Mouse (Mus musculus): Measurements from ENCODE around the gene Med19. TPM values are rescaled to one million over a fixed set of nuclear protein-coding genes. Genes with fewer than 3 reads are reported as not detected.

The Med19 gene
- 52.7 and 53.0 TPM in 2 replicates for polyA plus RNA-seq (2015; fragmentation: Nextera tagmentation; extraction: Ambion mirVana)

DNA sequence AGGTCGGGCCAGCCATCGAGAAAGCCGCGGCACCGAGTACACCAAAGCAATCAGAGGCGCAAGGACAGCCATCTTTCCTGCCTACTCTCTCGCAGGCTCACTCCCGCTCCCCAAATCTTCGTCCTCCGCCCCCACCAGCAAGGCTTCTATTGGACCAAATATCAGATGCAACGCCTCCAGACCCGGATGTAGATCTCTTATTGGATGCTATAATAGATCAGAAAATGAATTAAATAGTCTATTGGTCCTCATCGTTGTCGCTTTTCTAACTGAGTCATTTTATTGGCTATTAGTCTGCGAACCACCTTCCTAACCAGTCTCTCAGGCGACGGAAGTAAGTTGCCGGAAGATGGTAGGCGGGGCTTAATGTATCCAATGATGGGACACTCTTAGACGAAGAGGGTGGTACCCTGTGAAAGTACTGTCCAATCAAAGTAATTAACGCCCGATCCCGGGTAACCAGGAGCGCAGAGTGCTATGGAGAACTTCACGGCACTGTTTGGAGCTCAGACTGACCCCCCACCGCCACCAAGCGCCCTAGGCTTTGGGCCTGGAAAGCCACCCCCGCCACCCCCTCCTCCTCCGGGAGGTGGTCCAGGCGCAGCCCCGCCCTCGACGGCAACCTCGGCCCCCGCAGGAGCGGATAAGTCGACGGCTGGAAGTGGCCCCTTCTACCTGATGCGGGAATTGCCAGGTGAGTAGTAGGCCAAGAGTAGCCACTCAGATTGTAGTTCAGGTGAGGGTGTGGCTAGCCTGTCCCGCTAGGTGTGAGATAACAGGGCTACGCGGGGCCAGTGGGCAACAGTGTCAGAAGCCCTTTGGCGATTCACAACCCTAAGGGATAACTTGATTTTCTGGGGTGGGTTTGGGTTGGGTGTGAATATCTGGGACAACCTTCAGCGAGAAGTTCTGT, at the start of gene Med19, which contains the start of gene Gm28635:
TSS of gene Med19 (plus strand) at position 435 of the 913 bp plus-strand sequence.
TSS of gene Gm28635 (minus strand) at position 74 of the 913 bp plus-strand sequence.
- H3K27me3 ChIP-seq (replicated peaks) = no peaks in the 10 kb centered on the region
- peaks cover 31% of the 10 kb centered on the region for H3K4me1 ChIP-seq
- peak within 1 kb of the TSS; percentile 77 for H3K4me3 ChIP-seq (replicated peaks)
- peak within 1 kb of the TSS; percentile 87 for H3K27ac ChIP-seq (replicated peaks)
- peak; percentile 99 for ATAC-seq (ENCODE audit: low FRiP score)
- peak within 1 kb of the TSS; percentile 76 for H3K4me2 ChIP-seq
- H3K9ac ChIP-seq (replicated peaks) = peak within 1 kb of the TSS; percentile 72
- WGBS = under 1% methylated on average over 44 of the region's 44 CpGs
- H3K9me3 ChIP-seq (replicated peaks) = no peaks in the 10 kb centered on the region
- H3K36me3 ChIP-seq = peaks cover 33% of the 10 kb centered on the region

GRCm38 (mm10) chr2:84632001-84632400, 46.2 kb upstream of the Med19 start:
- Histone ChIP-seq H3K27me3 (replicated peaks) (no peaks in the 10 kb centered on the region), H3K27ac (replicated peaks) (no peak overlapping the region), H3K36me3 (no peaks in the 10 kb centered on the region), H3K4me3 (replicated peaks) (no peak overlapping the region), H3K4me1 (peaks cover 40% of the 10 kb centered on the region), H3K9me3 (replicated peaks) (no peaks in the 10 kb centered on the region), H3K4me2 (no peak overlapping the region), H3K9ac (replicated peaks) (no peak overlapping the region)
- ATAC-seq (ENCODE audit: low FRiP score) = no peak
- WGBS = 91% methylated on average over 1 of the region's 1 CpGs

DNA sequence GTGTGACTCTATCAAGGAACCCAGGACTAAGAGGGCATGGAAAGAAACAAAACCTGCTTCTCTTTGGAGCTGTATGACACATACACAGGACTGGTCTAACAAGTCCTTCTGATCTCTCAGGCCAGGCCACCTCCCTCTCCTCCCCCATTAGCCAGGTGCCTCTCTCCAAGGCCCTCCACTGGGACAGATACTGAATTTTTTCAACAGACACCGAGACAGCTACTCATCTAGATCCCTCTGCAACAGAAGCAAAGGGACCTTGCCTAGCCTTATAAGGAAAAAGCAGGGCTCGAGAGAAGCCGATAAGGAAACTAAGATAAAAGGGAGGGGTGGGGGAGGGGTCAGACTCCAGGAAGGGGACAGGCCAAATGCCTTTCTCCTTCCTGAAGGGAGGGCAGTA, 45.2 kb upstream of the Med19 start:
- WGBS = 12% methylated on average over 3 of the region's 3 CpGs

GRCm38 (mm10) chr2:84634006-84634405, 44.2 kb upstream of the Med19 start:
- WGBS = 84% methylated on average over 4 of the region's 4 CpGs
- peak overlapping the region; percentile 81 for H3K27ac ChIP-seq (replicated peaks)

More for the DNA sequence above, 45.2 kb upstream of the Med19 start:
- no peak overlapping the region for H3K4me2 ChIP-seq
- no peaks in the 10 kb centered on the region for H3K27me3 ChIP-seq (replicated peaks)
- H3K4me1 ChIP-seq = peaks cover 44% of the 10 kb centered on the region
- H3K4me3 ChIP-seq (replicated peaks) = no peak overlapping the region
- no peak for ATAC-seq (ENCODE audit: low FRiP score)
- H3K27ac ChIP-seq (replicated peaks) = no peak overlapping the region
- H3K9ac ChIP-seq (replicated peaks) = no peak overlapping the region
- H3K9me3 ChIP-seq (replicated peaks) = no peaks in the 10 kb centered on the region
- H3K36me3 ChIP-seq = no peaks in the 10 kb centered on the region

DNA sequence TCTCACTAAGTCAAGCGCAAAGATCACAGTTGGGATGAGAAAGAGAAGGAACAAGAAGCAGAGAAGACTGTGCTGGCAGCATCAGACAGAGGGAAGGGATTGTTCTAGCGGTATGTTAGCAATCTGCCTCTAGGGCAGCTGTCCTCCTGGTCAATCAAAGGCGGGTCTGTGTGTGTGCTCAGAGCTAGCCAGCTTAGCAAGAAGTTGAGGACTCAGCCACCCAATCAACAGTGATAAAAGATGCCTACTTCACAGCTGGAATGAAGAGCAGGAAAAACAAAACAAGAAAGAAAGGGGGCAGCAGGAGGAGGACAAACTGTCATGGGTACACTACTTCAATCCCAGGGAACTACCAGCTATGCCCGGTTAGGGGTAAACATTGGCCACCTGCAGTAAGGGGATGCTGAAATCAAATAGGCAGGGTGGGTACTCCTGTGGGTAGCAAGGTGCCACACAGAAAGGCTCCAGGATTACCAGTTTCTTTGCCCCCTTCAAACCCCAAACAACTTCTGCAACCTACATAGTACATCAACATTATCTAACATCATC, 43.2 kb upstream of the Med19 start:
- Histone ChIP-seq H3K4me1 (peaks cover 59% of the 10 kb centered on the region), H3K4me3 (replicated peaks) (no peak overlapping the region), H3K4me2 (peak overlapping the region; percentile 24), H3K9me3 (replicated peaks) (no peaks in the 10 kb centered on the region), H3K9ac (replicated peaks) (no peak overlapping the region), H3K27ac (replicated peaks) (peak overlapping the region; percentile 81), H3K27me3 (replicated peaks) (no peaks in the 10 kb centered on the region), H3K36me3 (no peaks in the 10 kb centered on the region)
- 32% methylated on average over 4 of the region's 4 CpGs for WGBS
- ATAC-seq (ENCODE audit: low FRiP score) = no peak

More at GRCm38 (mm10) chr2:84634006-84634405, 44.2 kb upstream of the Med19 start:
- ATAC-seq (ENCODE audit: low FRiP score) = no peak
- H3K4me2 ChIP-seq = no peak overlapping the region
- no peaks in the 10 kb centered on the region for H3K27me3 ChIP-seq (replicated peaks)
- H3K9me3 ChIP-seq (replicated peaks) = no peaks in the 10 kb centered on the region
- H3K4me1 ChIP-seq = peaks cover 54% of the 10 kb centered on the region
- H3K36me3 ChIP-seq = no peaks in the 10 kb centered on the region
- H3K4me3 ChIP-seq (replicated peaks) = no peak overlapping the region
- H3K9ac ChIP-seq (replicated peaks) = no peak overlapping the region

DNA sequence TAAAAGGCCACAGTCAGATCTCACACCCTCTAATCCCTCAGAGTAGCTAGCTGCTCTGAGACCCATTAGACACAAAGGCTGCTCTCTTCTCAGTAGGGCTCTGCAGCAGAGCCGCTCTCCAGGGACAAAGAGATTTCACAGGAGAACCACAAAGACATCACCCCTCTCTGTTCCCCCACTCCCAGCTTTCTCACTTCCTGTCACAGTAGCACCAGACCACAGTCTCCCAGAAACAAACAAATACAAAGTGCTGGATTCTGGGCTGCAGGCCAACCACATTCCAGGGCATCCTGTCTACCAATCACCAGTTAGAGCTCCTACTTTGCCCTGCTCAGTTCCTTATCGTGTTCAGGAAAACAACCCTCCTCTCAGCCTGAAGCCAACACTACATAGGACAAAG, 42.6 kb upstream of the Med19 start:
- Histone ChIP-seq H3K36me3 (no peaks in the 10 kb centered on the region), H3K4me2 (peak overlapping the region; percentile 24)
- WGBS = 4% methylated on average over 2 of the region's 2 CpGs

DNA sequence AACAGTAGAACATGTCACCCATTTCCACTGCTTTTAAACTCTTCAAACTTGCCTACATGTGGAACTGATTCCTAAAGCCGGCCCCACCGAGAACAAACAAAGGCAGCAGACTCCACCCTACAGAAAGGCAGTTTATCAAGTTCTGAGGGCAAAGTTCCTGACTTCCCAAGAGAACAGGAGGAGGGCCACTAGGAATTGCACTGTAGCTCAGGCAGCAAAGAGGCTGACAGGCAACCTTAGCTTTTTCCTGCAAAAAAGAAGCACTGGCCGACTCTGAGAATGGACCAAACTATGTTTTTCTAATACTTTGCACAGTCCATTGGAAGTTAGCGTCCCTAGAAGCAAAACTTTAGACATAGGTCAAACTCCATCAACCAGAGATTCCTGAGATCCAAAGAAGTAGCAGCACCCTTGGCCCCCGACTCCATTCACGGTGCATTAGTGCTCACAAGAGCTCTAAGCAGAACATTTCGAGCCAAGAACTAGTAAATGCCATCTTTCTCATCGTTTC, 41.9 kb upstream of the Med19 start:
- Histone ChIP-seq H3K9ac (replicated peaks) (no peak overlapping the region), H3K27ac (replicated peaks) (peak overlapping the region; percentile 81), H3K27me3 (replicated peaks) (no peaks in the 10 kb centered on the region), H3K4me3 (replicated peaks) (no peak overlapping the region), H3K4me2 (peak overlapping the region; percentile 13), H3K36me3 (no peaks in the 10 kb centered on the region), H3K9me3 (replicated peaks) (no peaks in the 10 kb centered on the region), H3K4me1 (peaks cover 63% of the 10 kb centered on the region)
- WGBS = 23% methylated on average over 8 of the region's 8 CpGs
- no peak for ATAC-seq (ENCODE audit: low FRiP score)

More for the DNA sequence above, 42.6 kb upstream of the Med19 start:
- H3K27ac ChIP-seq (replicated peaks) = peak overlapping the region; percentile 81
- no peak overlapping the region for H3K9ac ChIP-seq (replicated peaks)
- no peak overlapping the region for H3K4me3 ChIP-seq (replicated peaks)
- no peaks in the 10 kb centered on the region for H3K27me3 ChIP-seq (replicated peaks)
- no peaks in the 10 kb centered on the region for H3K9me3 ChIP-seq (replicated peaks)
- H3K4me1 ChIP-seq = peaks cover 63% of the 10 kb centered on the region
- peak; percentile 88 for ATAC-seq (ENCODE audit: low FRiP score)

- no peak overlapping the region for H3K4me3 ChIP-seq (replicated peaks)
- H3K27ac ChIP-seq (replicated peaks) = no peak overlapping the region; the same call in 1 of the 2 replicates
- peaks cover 63% of the 10 kb centered on the region for H3K4me1 ChIP-seq
- no peaks in the 10 kb centered on the region for H3K36me3 ChIP-seq
- no peak for ATAC-seq (ENCODE audit: low FRiP score)
- H3K4me2 ChIP-seq = 0 out of 2 replicates have a peak overlapping the region, but pooled peaks have one; percentile 9
- 45% methylated on average over 7 of the region's 7 CpGs for WGBS
- no peaks in the 10 kb centered on the region for H3K27me3 ChIP-seq (replicated peaks)
- no peaks in the 10 kb centered on the region for H3K9me3 ChIP-seq (replicated peaks)
- no peak overlapping the region for H3K9ac ChIP-seq (replicated peaks)
Observed at GRCm38 (mm10) chr2:84637452-84638165, 40.6 kb upstream of the Med19 start.

- no peak for ATAC-seq (ENCODE audit: low FRiP score)
- H3K9ac ChIP-seq (replicated peaks) = no peak overlapping the region
- H3K4me2 ChIP-seq = no peak overlapping the region
- H3K4me3 ChIP-seq (replicated peaks) = no peak overlapping the region
- 60% methylated on average over 5 of the region's 5 CpGs for WGBS
- no peaks in the 10 kb centered on the region for H3K9me3 ChIP-seq (replicated peaks)
- peaks cover 59% of the 10 kb centered on the region for H3K4me1 ChIP-seq
- no peaks in the 10 kb centered on the region for H3K27me3 ChIP-seq (replicated peaks)
- H3K27ac ChIP-seq (replicated peaks) = no peak overlapping the region; the same call in 1 of the 2 replicates
- no peaks in the 10 kb centered on the region for H3K36me3 ChIP-seq
Observed at GRCm38 (mm10) chr2:84638428-84639220, 39.6 kb upstream of the Med19 start.

DNA sequence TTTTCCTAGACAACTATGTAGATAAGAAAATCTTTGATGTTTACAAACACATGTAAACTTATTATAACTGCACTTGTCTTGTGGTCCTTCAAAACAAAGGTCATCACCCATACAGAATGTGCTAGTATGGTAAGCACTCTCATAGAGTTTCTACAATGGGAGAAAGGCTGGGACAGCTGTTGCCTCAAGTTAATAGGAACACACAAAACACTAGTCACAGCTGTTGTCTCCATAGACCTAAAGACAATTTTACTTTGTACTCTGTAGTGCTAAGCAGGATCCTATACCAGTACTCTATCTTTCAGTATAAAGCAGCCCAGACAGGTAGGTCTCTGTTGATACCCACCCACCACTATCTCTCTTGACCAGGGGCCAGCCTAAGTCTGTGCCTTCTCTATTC, 37.4 kb upstream of the Med19 start:
- Histone ChIP-seq H3K4me1 (peaks cover 41% of the 10 kb centered on the region), H3K27me3 (replicated peaks) (no peaks in the 10 kb centered on the region), H3K9ac (replicated peaks) (no peak overlapping the region), H3K4me3 (replicated peaks) (no peak overlapping the region), H3K4me2 (no peak overlapping the region), H3K27ac (replicated peaks) (no peak overlapping the region), H3K9me3 (replicated peaks) (no peaks in the 10 kb centered on the region), H3K36me3 (no peaks in the 10 kb centered on the region)
- no peak for ATAC-seq (ENCODE audit: low FRiP score)

GRCm38 (mm10) chr2:84646138-84646537, 32.1 kb upstream of the Med19 start:
- Histone ChIP-seq H3K4me3 (replicated peaks) (no peak overlapping the region), H3K9ac (replicated peaks) (no peak overlapping the region), H3K9me3 (replicated peaks) (no peaks in the 10 kb centered on the region), H3K36me3 (no peaks in the 10 kb centered on the region), H3K4me2 (peak overlapping the region; percentile 82), H3K4me1 (peaks cover 18% of the 10 kb centered on the region), H3K27ac (replicated peaks) (no peak overlapping the region), H3K27me3 (replicated peaks) (no peaks in the 10 kb centered on the region)
- ATAC-seq (ENCODE audit: low FRiP score) = no peak
- WGBS = 74% methylated on average over 1 of the region's 1 CpGs

Data from neural tube, embryonic 15.5 days (tissue).